Mouse (Mus musculus) kidney, adult 2 months (tissue): ENCODE results near the gene Mpl.

Experiments
- CTCF ChIP-seq: fragments of 200-500 bp; conservative IDR thresholded peaks from 2 replicates; pipeline ENCODE4 v1.5.1; 2011; ENCODE audit warnings: low read depth, mild to moderate bottlenecking, control low read depth, low read length, moderate library complexity, mixed read lengths; ENCODE audit not compliant: insufficient read depth, insufficient read length
- POLR2A ChIP-seq: fragments of 200-500 bp; IDR thresholded peaks from one replicate; pipeline ENCODE4 v1.6.1; 2011; ENCODE audit warnings: low read depth, low read length, control low read depth

GRCm38 (mm10) chr4:118429215-118429895, 28.0 kb downstream of the Mpl start:
- TF ChIP-seq CTCF (no peak), POLR2A (no peak)
